Mouse (Mus musculus) telencephalon, adult 2 months (tissue): ENCODE measurements at regions not wholly inside any gene's neighbourhood (a gene's known extent, or its start where the extent isn't known, plus 50 kb on each side); places are given as distances from the start of the nearest gene placed in this dataset.
"Not testable (repeated sequence)": the region's sequence is repeated elsewhere in the genome, so short reads cannot be mapped to it uniquely, and the experiment has no call there.

Experiments used
- DNase-seq: peaks from one replicate; pipeline ENCODE4 v3.0.0-alpha.2; 2011; ENCODE audit warnings: low read depth, low spot score

DNA sequence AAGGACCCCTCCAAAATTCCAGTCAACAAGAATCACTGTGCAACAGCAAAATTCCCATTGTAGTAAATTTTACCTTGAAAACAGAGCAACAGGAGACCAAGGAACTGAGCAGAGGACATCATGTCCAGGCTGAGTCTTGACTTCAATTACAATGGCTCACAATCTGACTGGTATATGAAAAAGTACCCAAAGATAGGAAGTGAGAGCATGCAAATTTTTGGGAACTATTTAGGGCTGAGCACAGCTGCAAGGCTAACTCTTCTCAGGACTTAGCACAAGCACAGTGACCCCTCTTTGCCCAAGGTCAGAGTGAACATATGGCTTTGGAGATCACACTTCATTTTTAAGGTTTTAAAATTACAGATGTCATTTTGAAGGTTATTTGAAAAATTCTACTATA is 1096.7 kb upstream of the Tacstd2 start:
- not testable (repeated sequence) for DNase-seq

DNA sequence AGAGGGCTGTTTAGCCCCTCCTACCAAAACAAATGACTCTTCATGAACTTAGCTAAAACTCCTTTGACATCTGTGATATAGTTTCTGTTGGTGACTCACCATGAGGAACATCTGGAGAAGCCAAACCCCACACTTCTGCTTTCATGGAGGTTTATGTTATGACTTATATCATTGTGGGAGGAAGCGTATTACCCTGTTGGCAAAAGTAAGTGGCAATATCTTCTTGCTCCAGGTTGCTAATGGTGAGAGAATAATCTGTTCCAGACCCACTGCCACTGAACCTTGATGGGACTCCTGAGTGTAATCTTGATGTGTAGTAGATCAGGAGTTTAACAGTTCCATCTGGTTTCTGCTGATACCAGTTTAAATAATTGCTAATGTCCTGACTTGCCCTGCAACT is 1096.2 kb upstream of the Tacstd2 start:
- no peak for DNase-seq

DNA sequence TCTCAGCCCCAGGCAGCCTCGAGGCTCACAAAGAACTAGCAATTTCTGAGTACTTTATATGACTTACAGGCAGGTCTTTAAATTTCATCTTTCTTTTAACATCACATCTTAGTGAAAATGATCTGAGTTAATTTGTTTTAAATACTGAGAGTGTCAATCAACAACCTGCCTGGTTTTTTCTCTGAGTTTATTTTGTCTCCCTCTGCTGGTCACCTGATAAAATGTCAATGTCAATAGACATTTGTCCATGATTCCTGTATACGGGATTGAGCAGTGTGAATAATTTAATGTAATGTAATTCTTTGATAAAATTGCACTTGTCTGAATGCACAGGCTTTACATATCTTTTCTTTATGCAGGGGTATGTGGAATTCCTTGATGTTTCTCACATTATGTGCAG is 1070.4 kb upstream of the Tacstd2 start:
- no peak for DNase-seq
